24 mouse cellular contexts compared by ENCODE assay signal in the genomic region with DNA sequence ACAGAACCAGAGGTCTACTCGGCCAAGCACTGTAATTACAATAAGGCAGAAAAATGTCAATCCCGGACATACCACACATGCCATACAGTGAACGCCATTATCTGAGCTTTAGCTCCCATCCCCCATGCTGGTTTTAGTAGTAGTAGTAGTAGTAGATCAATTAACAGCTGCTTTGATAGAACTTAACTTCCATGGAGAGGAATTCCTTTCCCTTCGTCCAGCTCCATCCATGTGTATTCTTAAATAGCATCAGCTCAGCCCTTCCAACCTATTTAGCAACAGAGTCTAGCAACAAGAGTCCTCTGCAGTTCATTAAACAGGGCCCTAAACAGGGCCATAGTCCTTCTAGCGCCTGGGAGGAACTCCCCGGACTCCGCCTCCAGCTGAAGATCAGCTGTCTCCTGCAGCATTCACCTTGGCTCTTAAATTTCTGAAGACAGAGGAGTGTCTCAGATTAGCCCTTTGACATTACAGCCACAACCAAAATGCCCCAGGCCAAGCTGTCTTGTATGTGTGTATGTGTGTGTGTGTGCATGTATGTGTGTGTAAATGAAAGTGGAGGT. TPM values are rescaled to one million over a fixed set of nuclear protein-coding genes. Genes with fewer than 3 reads are reported as not detected.
A peak's percentile ranks its signal among the peaks of the same experiment; 100 is the strongest.
DNase-seq lines count a peak whose midpoint lies in the region; ATAC-seq lines count a peak whose summit lies in the region.
"Had no signal": no experiment of that assay in that cellular context is flagged by ENCODE, and none has a peak within 500 bp of the region (broad histone marks: within the 10 kb centered on the region; RNA-seq: fewer than 3 reads in every experiment).

No protein-coding gene starts in this region.

- no peak overlapping the region for H3K9ac ChIP-seq in embryonic facial prominence, embryonic 13.5 days
- H3K9ac ChIP-seq in heart, embryonic 16.5 days (ENCODE audit: low read length) = no peak overlapping the region
- H3K9ac ChIP-seq: embryonic facial prominence, embryonic 12.5 days; forebrain, embryonic 13.5 days; hindbrain, embryonic 13.5 days; liver, postnatal 0 days; midbrain, embryonic 15.5 days; neural tube, embryonic 12.5 days had no signal

- 63% methylated on average over 7 of the region's 7 CpGs for WGBS in embryonic facial prominence, embryonic 13.5 days
- 76% methylated on average over 7 of the region's 7 CpGs for WGBS in embryonic facial prominence, embryonic 10.5 days
- WGBS in heart, embryonic 16.5 days = 60% methylated on average over 7 of the region's 7 CpGs

- H3K27ac ChIP-seq in embryonic facial prominence, embryonic 13.5 days = 0 out of 2 replicates have a peak overlapping the region, but pooled peaks have one; percentile 28
- H3K27ac ChIP-seq in embryonic facial prominence, embryonic 10.5 days (replicated peaks) = no peak overlapping the region
- H3K27ac ChIP-seq in heart, embryonic 16.5 days (ENCODE audit: low read length) = peak overlapping the region; percentile 33
- H3K27ac ChIP-seq: embryonic facial prominence, embryonic 12.5 days; forebrain, embryonic 13.5 days; hindbrain, embryonic 13.5 days; left cerebral cortex, adult 2 months; macrophage; midbrain, embryonic 15.5 days; neural tube, embryonic 12.5 days had no signal

- no peaks in the 10 kb centered on the region for H3K36me3 ChIP-seq in embryonic facial prominence, embryonic 13.5 days
- H3K36me3 ChIP-seq in embryonic facial prominence, embryonic 10.5 days (replicated peaks) = 0 out of 2 replicates have a peak, but pooled peaks cover 12% of the 10 kb centered on the region
- no peaks in the 10 kb centered on the region for H3K36me3 ChIP-seq in heart, embryonic 16.5 days (ENCODE audit: control insufficient read depth, insufficient read depth)
- H3K36me3 ChIP-seq: embryonic facial prominence, embryonic 12.5 days; hindbrain, embryonic 13.5 days; midbrain, embryonic 15.5 days; neural tube, embryonic 12.5 days had no signal

- H3K4me2 ChIP-seq in embryonic facial prominence, embryonic 13.5 days = no peak overlapping the region
- no peak overlapping the region for H3K4me2 ChIP-seq in heart, embryonic 16.5 days (ENCODE audit: low read depth, low read length)
- H3K4me2 ChIP-seq: embryonic facial prominence, embryonic 12.5 days; forebrain, embryonic 13.5 days; hindbrain, embryonic 13.5 days; liver, embryonic 11.5 days; midbrain, embryonic 15.5 days; neural tube, embryonic 12.5 days had no signal

- H3K4me3 ChIP-seq in embryonic facial prominence, embryonic 13.5 days = no peak overlapping the region
- H3K4me3 ChIP-seq in embryonic facial prominence, embryonic 10.5 days = no peak overlapping the region
- no peak overlapping the region for H3K4me3 ChIP-seq in heart, embryonic 16.5 days (ENCODE audit: low read length)
- H3K4me3 ChIP-seq: embryonic facial prominence, embryonic 12.5 days; forebrain, embryonic 13.5 days; hindbrain, embryonic 13.5 days; left cerebral cortex, adult 2 months; midbrain, embryonic 15.5 days; neural tube, embryonic 12.5 days had no signal

- no peak for DNase-seq in embryonic facial prominence, embryonic 10.5 days (ENCODE audit: low spot score)
- no peak for DNase-seq in heart, adult 11 months
- peak; percentile 47 for DNase-seq in kidney, postnatal 10 days
- DNase-seq in kidney, adult 18-20 months = no peak
- peak; percentile 63 to 65 for DNase-seq in kidney, postnatal 36 days
- no peak for DNase-seq in liver
- DNase-seq: cerebellum, adult 11 months; cerebellum, adult 9-11 months; heart, postnatal 10 days; layer of hippocampus, adult 9-11 months; liver, postnatal 0 days; right cerebral cortex, postnatal 14 days; thymus, postnatal 14 days had no signal

- H3K27me3 ChIP-seq in embryonic facial prominence, embryonic 13.5 days = no peaks in the 10 kb centered on the region
- no peaks in the 10 kb centered on the region for H3K27me3 ChIP-seq in embryonic facial prominence, embryonic 10.5 days (replicated peaks; ENCODE audit: low read depth, poor library complexity, severe bottlenecking)
- no peaks in the 10 kb centered on the region for H3K27me3 ChIP-seq in heart, embryonic 16.5 days (ENCODE audit: control insufficient read depth, insufficient read depth, low read length)
- H3K27me3 ChIP-seq: embryonic facial prominence, embryonic 12.5 days; forebrain, embryonic 13.5 days; hindbrain, embryonic 13.5 days; midbrain, embryonic 15.5 days; neural tube, embryonic 12.5 days had no signal

- H3K9me3 ChIP-seq in embryonic facial prominence, embryonic 13.5 days = no peaks in the 10 kb centered on the region
- no peaks in the 10 kb centered on the region for H3K9me3 ChIP-seq in embryonic facial prominence, embryonic 10.5 days
- H3K9me3 ChIP-seq in heart, embryonic 16.5 days (replicated peaks; ENCODE audit: control insufficient read depth, low read length) = no peaks in the 10 kb centered on the region
- H3K9me3 ChIP-seq: embryonic facial prominence, embryonic 12.5 days; forebrain, embryonic 13.5 days; hindbrain, embryonic 13.5 days; midbrain, embryonic 15.5 days; neural tube, embryonic 12.5 days had no signal

- no peak for ATAC-seq in embryonic facial prominence, embryonic 13.5 days (ENCODE audit: insufficient number of reproducible peaks, insufficient read depth, low FRiP score, low TSS enrichment, low read depth)
- no peak for ATAC-seq in heart, embryonic 16.5 days (replicated peaks; ENCODE audit: extremely low read depth, insufficient read depth, low FRiP score)
- ATAC-seq: forebrain, embryonic 13.5 days; liver, postnatal 0 days; lung, postnatal 0 days; midbrain, embryonic 15.5 days had no signal

- peaks cover 48% of the 10 kb centered on the region for H3K4me1 ChIP-seq in embryonic facial prominence, embryonic 13.5 days
- peaks cover 24% of the 10 kb centered on the region for H3K4me1 ChIP-seq in embryonic facial prominence, embryonic 10.5 days
- H3K4me1 ChIP-seq in heart, embryonic 16.5 days (ENCODE audit: control insufficient read depth, insufficient read depth, low read length) = peaks cover 38% of the 10 kb centered on the region
- H3K4me1 ChIP-seq: forebrain, embryonic 13.5 days had no signal

RNA-seq across cellular contexts. Expression of a gene that starts 20.6 kb away (rescaled TPM):
- 29.4 and 33.0 TPM in 2 replicates for polyA plus RNA-seq in embryonic facial prominence, embryonic 13.5 days (2015; fragmentation: Nextera tagmentation; extraction: Ambion mirVana)
- polyA plus RNA-seq in embryonic facial prominence, embryonic 10.5 days (2016; fragmentation: Nextera tagmentation; extraction: Ambion mirVana) = 15.7 and 17.0 TPM in 2 replicates
- 20.3 and 23.7 TPM in 2 replicates for polyA plus RNA-seq in heart, embryonic 16.5 days (2015; fragmentation: Nextera tagmentation; extraction: Ambion mirVana)

RNA-seq across cellular contexts. Expression of a gene that starts 30.9 kb away (rescaled TPM):
- polyA plus RNA-seq in embryonic facial prominence, embryonic 13.5 days (2015; fragmentation: Nextera tagmentation; extraction: Ambion mirVana) = 39.8 and 42.8 TPM in 2 replicates
- polyA plus RNA-seq in embryonic facial prominence, embryonic 10.5 days (2016; fragmentation: Nextera tagmentation; extraction: Ambion mirVana) = 28.7 and 32.4 TPM in 2 replicates
- 29.9 and 31.6 TPM in 2 replicates for polyA plus RNA-seq in heart, embryonic 16.5 days (2015; fragmentation: Nextera tagmentation; extraction: Ambion mirVana)

Comparison
In these comparisons a context has a peak if more than half of its experiments do, and no peak if none do; other contexts are left out.
1. DNase-seq: peak in kidney, postnatal 10 days (single experiment) and kidney, postnatal 36 days (2 of 2); none in embryonic facial prominence, embryonic 10.5 days (single experiment), heart, adult 11 months (single experiment), kidney, adult 18-20 months (single experiment) and liver (single experiment).